Mouse (Mus musculus): ENCODE measurements at regions not wholly inside any gene's neighbourhood (a gene's known extent, or its start where the extent isn't known, plus 50 kb on each side); places are given as distances from the start of the nearest gene placed in this dataset.

- DNase-seq, result peak; percentile 27
- intact Hi-C loops (cut with DNase I), result no loop called here
These were observed 84.6 kb upstream of the Nphp3 start for GRCm38 (mm10) chr9:103917771-103918170.

- intact Hi-C loops (cut with DNase I), result no loop called here
- DNase-seq, result no peak
These were observed 80.0 kb upstream of the Nphp3 start for GRCm38 (mm10) chr9:103922356-103922755.

- DNase-seq, result no peak
- intact Hi-C loops (cut with DNase I), result no loop called here
These were observed 77.7 kb upstream of the Nphp3 start for GRCm38 (mm10) chr9:103924641-103925040.

GRCm38 (mm10) chr9:103925486-103925885 lies 76.9 kb upstream of the Nphp3 start:
- intact Hi-C loops (cut with DNase I), result no loop called here
- DNase-seq, result peak; percentile 69

GRCm38 (mm10) chr9:103928744-103929527 lies 73.4 kb upstream of the Nphp3 start:
- no peak for DNase-seq
- intact Hi-C loops (cut with DNase I), result no loop called here

GRCm38 (mm10) chr9:103938070-103938469 lies 64.3 kb upstream of the Nphp3 start:
- DNase-seq, result no peak
- intact Hi-C loops (cut with DNase I), result no loop called here

- intact Hi-C loops (cut with DNase I), result no loop called here
- DNase-seq, result no peak
These were observed 62.3 kb upstream of the Nphp3 start for GRCm38 (mm10) chr9:103940010-103940409.

GRCm38 (mm10) chr9:103940506-103940905 lies 61.8 kb upstream of the Nphp3 start:
- intact Hi-C loops (cut with DNase I), result no loop called here
- DNase-seq, result no peak

GRCm38 (mm10) chr9:103941176-103941900 lies 61.0 kb upstream of the Nphp3 start:
- intact Hi-C loops (cut with DNase I), result no loop called here
- no peak for DNase-seq

- intact Hi-C loops (cut with DNase I), result no loop called here
These were observed 60.5 kb upstream of the Nphp3 start for GRCm38 (mm10) chr9:103941901-103942260.

GRCm38 (mm10) chr9:103945406-103945805 lies 56.9 kb upstream of the Nphp3 start:
- DNase-seq, result no peak
- intact Hi-C loops (cut with DNase I), result no loop called here

More at GRCm38 (mm10) chr9:103941901-103942260, 60.5 kb upstream of the Nphp3 start:
- DNase-seq, result no peak

GRCm38 (mm10) chr9:103951799-103952198 lies 50.5 kb upstream of the Nphp3 start:
- peak; percentile 10 for DNase-seq

More at GRCm38 (mm10) chr9:103951799-103952198, 50.5 kb upstream of the Nphp3 start:
- intact Hi-C loops (cut with DNase I), result no loop called here
